Mouse (Mus musculus) stomach, embryonic 15.5 days (tissue): ENCODE results near the gene Pgls. TPM values are rescaled to one million over a fixed set of nuclear protein-coding genes. Genes with fewer than 3 reads are reported as not detected.

Experiments
- ATAC-seq: fragments of 200-750 bp; cut with Nextera tagmentation; 2 replicates; pipeline ENCODE4 v1.8.0; 2017; ENCODE audit warnings: low read depth, moderate number of reproducible peaks, moderate TSS enrichment; ENCODE audit not compliant: insufficient read depth, low FRiP score
- H3K27ac ChIP-seq: fragments of 300-500 bp; sonication (generic); 2 replicates; pipeline ENCODE4 v1.5.1; 2015; ENCODE audit warnings: mild to moderate bottlenecking, inconsistent platforms
- H3K27me3 ChIP-seq: fragments of 300-500 bp; sonication (generic); replicated peaks from 2 replicates; pipeline ENCODE4 v1.6.1; 2015; ENCODE audit warnings: inconsistent platforms
- H3K36me3 ChIP-seq: fragments of 300-500 bp; sonication (generic); 2 replicates; pipeline ENCODE4 v1.6.1; 2015; ENCODE audit warnings: inconsistent platforms
- H3K4me1 ChIP-seq: fragments of 300-500 bp; sonication (generic); 2 replicates; pipeline ENCODE4 v1.6.1; 2015; ENCODE audit warnings: inconsistent platforms
- H3K4me2 ChIP-seq: fragments of 300-500 bp; sonication (generic); 2 replicates; pipeline ENCODE4 v1.6.1; 2015; ENCODE audit warnings: mild to moderate bottlenecking, inconsistent platforms
- H3K4me3 ChIP-seq: fragments of 300-500 bp; sonication (generic); replicated peaks from 2 replicates; pipeline ENCODE4 v1.5.1; 2015; ENCODE audit warnings: inconsistent platforms
- H3K9ac ChIP-seq: fragments of 300-500 bp; sonication (generic); 2 replicates; pipeline ENCODE4 v1.6.1; 2015; ENCODE audit warnings: inconsistent platforms
- H3K9me3 ChIP-seq: fragments of 300-500 bp; sonication (generic); 2 replicates; pipeline ENCODE4 v1.6.1; 2016; ENCODE audit warnings: inconsistent platforms
- WGBS: fragments of 180-500 bp; shearing (Covaris S2); methylation state at CpG from one replicate; pipeline ENCODE4 v1.1.7; 2015; 5-methylcytosine and 5-hydroxymethylcytosine counted together
- polyA plus RNA-seq: library from polyadenylated mRNA; unstranded; fragments of >200 nt; fragmentation: Nextera tagmentation; extraction: Ambion mirVana; gene quantifications from 2 replicates; pipeline ENCODE4 v1.2.1, GENCODE M21; 2015

The Pgls gene
- polyA plus RNA-seq, 1 experiment from 2014 or later: 243 TPM

DNA sequence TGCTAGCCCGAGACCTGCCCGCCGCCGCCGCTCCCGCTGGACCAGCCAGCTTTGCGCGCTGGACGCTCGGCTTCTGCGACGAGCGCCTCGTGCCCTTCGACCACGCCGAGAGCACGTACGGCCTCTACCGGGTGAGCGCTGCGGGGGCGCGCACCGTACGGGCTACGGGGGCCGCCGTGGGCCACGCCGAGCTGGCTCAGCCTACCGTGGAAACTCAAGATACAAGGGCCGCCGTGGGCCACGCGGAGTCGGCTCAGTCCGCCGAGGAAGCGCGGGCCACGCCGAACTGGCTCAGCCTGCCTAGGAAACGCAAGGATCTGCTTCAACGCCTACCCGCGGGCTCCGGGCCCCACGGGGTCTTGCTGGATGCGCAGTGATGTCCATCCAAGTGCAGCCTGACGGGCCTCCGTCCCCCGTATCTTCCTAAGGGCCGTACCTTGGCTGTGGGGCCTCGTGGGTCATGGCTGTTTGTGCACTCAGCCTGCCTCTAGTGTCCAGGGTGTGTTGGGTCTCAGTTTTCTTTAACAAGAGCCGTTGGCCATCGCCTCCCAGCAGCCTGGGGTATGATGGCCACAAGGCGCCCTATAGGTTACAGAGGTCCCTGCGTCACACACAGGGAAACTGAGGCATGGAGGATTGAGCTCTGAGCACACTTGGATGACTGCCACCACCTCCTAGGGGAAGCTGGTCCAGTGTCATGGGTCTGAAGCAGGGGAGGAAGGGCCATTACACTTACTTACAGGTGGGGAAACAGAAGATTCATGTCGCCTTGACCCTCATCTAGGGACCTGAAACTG lies 596 bp downstream of the Pgls start:
- H3K4me1 ChIP-seq: peaks cover 26% of the 10 kb centered on the region
- H3K27ac ChIP-seq: peak overlapping the region; percentile 97
- H3K27me3 ChIP-seq: no peaks in the 10 kb centered on the region
- no peaks in the 10 kb centered on the region for H3K9me3 ChIP-seq
- peak; percentile 58 for ATAC-seq
- 5% methylated on average over 54 of the region's 60 CpGs for WGBS
- H3K4me2 ChIP-seq: peak overlapping the region; percentile 88
- no peaks in the 10 kb centered on the region for H3K36me3 ChIP-seq
- H3K9ac ChIP-seq: peak overlapping the region; percentile 82
- peak overlapping the region; percentile 73 for H3K4me3 ChIP-seq

DNA sequence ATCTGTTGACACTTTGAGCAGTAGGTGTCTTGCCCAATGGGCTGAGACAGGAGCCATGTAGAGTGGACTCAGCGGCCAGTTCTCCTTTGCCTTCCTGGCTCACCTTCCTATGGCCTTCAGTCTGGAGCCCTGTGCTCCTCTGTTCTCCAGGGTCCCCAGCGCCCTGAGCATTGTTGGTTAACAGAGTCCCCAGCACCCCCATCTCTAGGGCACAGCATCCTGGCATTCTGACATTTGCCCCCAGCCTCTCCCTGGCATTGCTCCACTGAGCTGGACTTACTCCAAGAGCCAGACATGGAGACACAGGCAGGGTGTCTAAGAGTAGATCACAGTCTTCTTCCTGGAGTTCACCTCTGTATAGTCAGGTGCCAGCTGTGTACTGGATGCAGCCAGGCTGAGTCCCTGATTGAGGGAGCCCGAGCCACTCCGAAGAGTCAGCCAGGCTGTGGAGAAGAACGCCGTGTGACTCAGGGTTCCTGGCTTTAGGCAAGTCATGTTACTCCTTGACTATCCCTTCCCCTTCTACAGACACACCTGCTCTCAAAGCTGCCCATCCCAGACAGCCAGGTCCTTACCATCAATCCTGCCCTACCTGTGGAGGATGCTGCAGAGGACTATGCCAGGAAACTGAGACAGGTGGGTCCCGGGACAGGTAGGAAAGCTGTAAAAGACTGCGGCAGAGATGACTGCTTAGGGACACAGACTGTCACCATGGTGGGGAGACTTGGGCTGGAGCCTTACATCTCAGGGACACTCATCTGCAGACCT lies 1.8 kb downstream of the Pgls start:
- no peak overlapping the region for H3K9ac ChIP-seq
- H3K27ac ChIP-seq: no peak overlapping the region
- H3K4me2 ChIP-seq: peak overlapping the region; percentile 88; the same call in 1 of the 2 replicates
- WGBS: 90% methylated on average over 8 of the region's 8 CpGs
- no peaks in the 10 kb centered on the region for H3K9me3 ChIP-seq
- no peaks in the 10 kb centered on the region for H3K36me3 ChIP-seq
- H3K4me1 ChIP-seq: peaks cover 26% of the 10 kb centered on the region
- H3K4me3 ChIP-seq: no peak overlapping the region
- no peaks in the 10 kb centered on the region for H3K27me3 ChIP-seq
- ATAC-seq: no peak

DNA sequence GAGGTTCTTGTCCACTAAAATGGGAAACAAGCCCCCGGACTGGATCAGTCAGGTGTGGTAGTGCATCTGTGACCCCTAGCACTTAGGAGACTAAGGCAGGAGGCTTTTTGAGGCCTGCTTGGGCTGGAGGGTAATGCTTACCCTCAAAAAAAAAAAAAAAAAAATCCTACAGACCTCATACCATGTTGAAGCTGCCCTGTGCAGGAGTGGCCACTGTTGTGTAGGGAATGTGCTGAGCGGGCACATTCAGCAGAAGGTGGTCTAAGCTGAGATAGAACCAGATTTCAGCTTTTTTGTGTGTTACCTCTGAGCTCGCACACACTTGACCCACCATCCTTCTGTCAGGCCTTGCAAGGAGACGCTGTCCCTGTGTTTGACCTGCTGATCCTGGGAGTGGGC lies 2.3 kb downstream of the Pgls start:
- H3K9ac ChIP-seq: no peak overlapping the region
- WGBS: 90% methylated on average over 4 of the region's 4 CpGs
- H3K27me3 ChIP-seq: no peaks in the 10 kb centered on the region

DNA sequence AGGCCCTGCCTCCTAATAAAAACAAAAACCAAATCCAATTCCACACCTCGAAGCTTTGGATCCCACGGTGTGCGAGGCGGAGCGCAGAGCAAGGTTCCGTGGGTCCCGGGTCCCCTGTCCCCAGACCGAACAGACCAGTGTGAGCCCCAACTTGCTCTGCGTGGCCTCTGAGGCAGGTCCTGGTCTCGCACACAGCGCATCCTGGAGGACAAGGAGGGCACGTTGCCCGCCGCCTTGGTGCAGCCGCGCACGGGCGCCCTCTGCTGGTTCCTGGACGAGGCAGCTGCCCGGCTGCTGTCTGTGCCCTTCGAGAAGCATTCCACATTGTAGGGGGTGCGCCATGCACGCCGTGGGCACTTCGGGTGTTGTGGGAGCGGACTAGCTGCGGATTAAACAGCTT lies 3.9 kb downstream of the Pgls start:
- ATAC-seq: peak; percentile 9; the same call in 1 of the 2 replicates
- no peak overlapping the region for H3K9ac ChIP-seq
- 9% methylated on average over 27 of the region's 27 CpGs for WGBS
- no peaks in the 10 kb centered on the region for H3K27me3 ChIP-seq
- no peak overlapping the region for H3K4me2 ChIP-seq
- H3K4me1 ChIP-seq: peaks cover 23% of the 10 kb centered on the region
- no peak overlapping the region for H3K27ac ChIP-seq
- no peak overlapping the region for H3K4me3 ChIP-seq
- H3K36me3 ChIP-seq: no peaks in the 10 kb centered on the region
- no peaks in the 10 kb centered on the region for H3K9me3 ChIP-seq

More for the DNA sequence above, 2.3 kb downstream of the Pgls start:
- no peak overlapping the region for H3K4me2 ChIP-seq
- no peak for ATAC-seq
- H3K4me1 ChIP-seq: peaks cover 26% of the 10 kb centered on the region
- H3K36me3 ChIP-seq: no peaks in the 10 kb centered on the region
- no peaks in the 10 kb centered on the region for H3K9me3 ChIP-seq
- H3K27ac ChIP-seq: no peak overlapping the region
- no peak overlapping the region for H3K4me3 ChIP-seq

DNA sequence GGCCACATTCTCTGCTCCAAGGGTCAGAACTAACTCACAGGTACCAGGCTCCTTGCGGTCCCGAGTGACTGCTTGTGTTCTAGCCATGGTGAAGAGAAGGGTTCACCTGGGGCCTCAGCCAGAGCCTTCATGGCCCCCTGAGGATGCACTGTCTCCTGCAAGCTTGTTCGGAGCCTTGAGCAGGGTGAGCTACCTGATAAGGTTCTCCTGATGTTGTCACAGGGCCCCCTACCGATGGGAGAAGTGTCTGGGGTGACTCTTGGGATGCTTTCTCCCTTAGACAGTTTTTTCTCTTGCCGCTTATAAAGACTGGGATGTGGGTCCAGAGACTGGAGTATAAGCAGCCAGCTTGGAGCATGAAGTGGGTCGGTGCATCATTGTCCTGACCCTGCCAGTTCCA lies 4.4 kb downstream of the Pgls start:
- Histone ChIP-seq H3K9me3 (no peaks in the 10 kb centered on the region), H3K9ac (no peak overlapping the region), H3K27me3 (peaks cover under 1% of the 10 kb centered on the region; the same call in 1 of the 2 replicates), H3K4me1 (peaks cover 18% of the 10 kb centered on the region), H3K4me2 (no peak overlapping the region), H3K27ac (no peak overlapping the region), H3K36me3 (no peaks in the 10 kb centered on the region), H3K4me3 (no peak overlapping the region)
- 52% methylated on average over 6 of the region's 6 CpGs for WGBS
- no peak for ATAC-seq

DNA sequence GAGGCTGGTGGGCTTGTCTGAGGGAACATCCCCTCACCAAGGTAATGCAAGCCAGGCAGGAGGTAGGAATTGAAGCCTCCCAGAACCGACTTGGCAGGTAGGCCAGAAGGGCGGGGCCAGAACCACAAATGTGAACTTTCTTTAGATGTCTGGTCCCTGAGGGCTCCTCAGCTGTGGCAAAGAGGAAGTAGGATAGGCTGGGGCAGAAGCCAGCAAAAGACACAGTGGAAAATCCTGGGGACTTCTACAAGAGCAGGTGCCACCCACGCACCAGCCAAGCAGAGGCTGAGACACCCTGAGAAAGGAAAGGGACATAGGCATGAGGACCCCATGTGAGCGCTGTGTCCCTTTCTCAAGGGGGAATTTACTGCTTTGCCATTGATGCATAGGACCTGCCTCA lies 4.8 kb downstream of the Pgls start:
- 77% methylated on average over 4 of the region's 4 CpGs for WGBS
- Histone ChIP-seq H3K9ac (no peak overlapping the region), H3K9me3 (no peaks in the 10 kb centered on the region), H3K27me3 (peaks cover 4% of the 10 kb centered on the region), H3K4me2 (no peak overlapping the region), H3K4me3 (no peak overlapping the region), H3K4me1 (peaks cover 19% of the 10 kb centered on the region), H3K36me3 (no peaks in the 10 kb centered on the region), H3K27ac (no peak overlapping the region)
- ATAC-seq: no peak

DNA sequence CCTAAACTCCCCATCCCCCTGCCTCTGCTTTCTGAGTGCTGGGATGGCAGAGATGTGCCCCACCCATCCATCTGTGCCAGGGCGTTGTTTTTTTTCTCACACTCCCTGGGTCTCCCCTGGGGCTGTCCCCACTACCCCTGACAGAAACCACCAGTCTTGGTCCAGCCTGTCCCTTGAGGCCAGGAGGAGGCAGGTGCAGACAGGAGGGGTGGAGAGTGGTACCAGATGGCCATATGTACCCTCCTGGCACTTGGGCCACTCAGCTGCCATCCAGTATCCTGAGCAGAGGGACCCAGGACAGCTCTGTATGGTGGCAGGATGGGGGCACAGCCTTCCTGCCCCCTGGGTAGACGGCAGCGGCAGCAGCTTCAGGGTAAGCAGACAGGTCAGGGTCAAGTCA lies 5.5 kb downstream of the Pgls start, which contains the start of gene Fam129c:
Gene Fam129c (plus strand): TSS at position 198 of the 400 bp plus-strand sequence.
- no peak for ATAC-seq
- Histone ChIP-seq H3K36me3 (no peaks in the 10 kb centered on the region), H3K27ac (no peak within 1 kb of the TSS), H3K4me1 (peaks cover 25% of the 10 kb centered on the region), H3K27me3 (peaks cover 10% of the 10 kb centered on the region), H3K9me3 (no peaks in the 10 kb centered on the region), H3K4me3 (no peak within 1 kb of the TSS), H3K9ac (no peak within 1 kb of the TSS), H3K4me2 (no peak within 1 kb of the TSS)
- WGBS: 82% methylated on average over 3 of the region's 3 CpGs

DNA sequence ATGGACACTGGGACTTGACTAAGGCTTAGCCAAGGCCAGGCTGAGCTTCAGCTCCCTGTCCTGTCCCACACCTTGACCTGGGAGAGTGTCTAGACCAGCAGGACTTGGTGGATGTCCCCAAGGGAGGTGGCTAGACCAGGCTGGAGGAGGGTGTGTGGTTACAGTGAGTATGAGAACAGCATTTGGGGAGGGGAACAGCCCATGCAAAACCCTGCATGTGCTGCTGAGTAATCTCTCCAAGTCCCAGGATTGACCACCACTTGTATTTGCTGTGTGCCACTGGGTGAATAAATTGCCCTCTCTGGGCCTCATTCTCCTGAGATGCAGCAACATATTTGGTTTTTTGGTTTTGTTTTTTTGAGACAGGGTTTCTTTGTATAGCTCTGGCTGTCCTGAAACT lies 6.4 kb downstream of the Pgls start:
- Histone ChIP-seq H3K4me2 (no peak overlapping the region), H3K4me3 (no peak overlapping the region), H3K36me3 (no peaks in the 10 kb centered on the region), H3K4me1 (peaks cover 25% of the 10 kb centered on the region), H3K9ac (no peak overlapping the region), H3K27me3 (peaks cover 14% of the 10 kb centered on the region), H3K9me3 (no peaks in the 10 kb centered on the region), H3K27ac (no peak overlapping the region)
- no peak for ATAC-seq

DNA sequence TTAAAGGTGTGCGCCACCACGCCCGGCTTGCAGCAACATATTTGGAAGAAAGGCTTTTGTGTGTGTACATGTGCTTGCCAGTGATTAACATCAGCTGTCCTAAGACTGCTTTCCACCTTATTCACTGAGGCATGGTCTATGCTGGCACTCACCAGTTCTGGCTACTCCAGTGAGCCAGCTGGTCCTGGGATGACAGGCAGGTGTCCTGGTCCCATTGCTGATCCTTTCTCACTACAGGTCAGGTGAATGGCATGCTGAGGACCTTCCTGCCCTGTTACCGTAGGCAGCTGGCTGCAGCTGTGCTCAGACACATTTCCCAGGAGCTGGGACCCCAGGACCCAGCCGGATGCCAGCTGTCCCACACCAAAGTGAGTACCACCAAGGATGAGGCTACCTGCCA lies 6.9 kb downstream of the Pgls start:
- Histone ChIP-seq H3K9me3 (no peaks in the 10 kb centered on the region), H3K27me3 (peaks cover 14% of the 10 kb centered on the region), H3K27ac (no peak overlapping the region), H3K4me3 (no peak overlapping the region), H3K9ac (no peak overlapping the region), H3K4me1 (peaks cover 24% of the 10 kb centered on the region), H3K36me3 (no peaks in the 10 kb centered on the region), H3K4me2 (no peak overlapping the region)
- 89% methylated on average over 5 of the region's 5 CpGs for WGBS
- ATAC-seq: no peak

DNA sequence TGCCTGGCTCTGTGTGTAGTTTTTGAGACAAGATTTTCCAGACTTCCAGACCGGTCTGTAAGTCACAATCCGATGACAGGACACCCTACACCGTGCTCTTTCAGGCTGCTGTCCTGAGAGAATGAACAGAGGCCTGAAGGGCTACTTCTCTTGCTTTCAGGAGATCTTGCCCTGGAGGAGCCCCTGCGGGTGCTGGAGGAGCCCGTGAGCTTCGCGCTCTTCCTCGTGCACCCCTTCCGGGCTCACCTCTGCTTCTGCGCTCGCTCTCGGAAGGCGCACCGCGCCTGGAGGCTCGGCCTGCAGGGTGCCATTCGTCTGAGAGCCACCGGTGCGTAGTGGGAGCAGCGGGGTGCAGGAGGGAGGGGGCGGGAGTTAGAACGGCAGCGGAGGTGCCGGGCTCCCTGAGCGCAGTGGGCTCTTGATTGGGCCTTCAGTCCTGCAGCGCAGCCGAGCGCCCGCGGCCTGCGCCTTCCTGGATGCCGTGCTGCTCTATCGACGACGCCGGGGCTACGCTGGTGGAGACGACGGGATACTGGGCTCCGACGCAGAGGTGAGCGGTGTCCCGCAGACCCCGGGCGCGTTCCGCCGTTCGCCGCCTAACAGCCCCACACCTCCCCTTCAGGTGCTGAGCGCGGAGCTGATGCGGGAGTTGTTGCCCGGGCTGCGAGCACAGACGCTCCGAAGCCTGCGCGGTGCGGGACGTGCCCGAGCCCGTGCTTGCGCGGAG lies 10.1 kb downstream of the Pgls start:
- H3K4me2 ChIP-seq: peak overlapping the region; percentile 85
- 5% methylated on average over 65 of the region's 65 CpGs for WGBS
- no peak overlapping the region for H3K27ac ChIP-seq
- H3K9me3 ChIP-seq: no peaks in the 10 kb centered on the region
- peaks cover 18% of the 10 kb centered on the region for H3K4me1 ChIP-seq
- peaks cover 14% of the 10 kb centered on the region for H3K27me3 ChIP-seq
- peak overlapping the region; percentile 38 for H3K4me3 ChIP-seq
- peak; percentile 3 for ATAC-seq
- no peak overlapping the region for H3K9ac ChIP-seq
- no peaks in the 10 kb centered on the region for H3K36me3 ChIP-seq

DNA sequence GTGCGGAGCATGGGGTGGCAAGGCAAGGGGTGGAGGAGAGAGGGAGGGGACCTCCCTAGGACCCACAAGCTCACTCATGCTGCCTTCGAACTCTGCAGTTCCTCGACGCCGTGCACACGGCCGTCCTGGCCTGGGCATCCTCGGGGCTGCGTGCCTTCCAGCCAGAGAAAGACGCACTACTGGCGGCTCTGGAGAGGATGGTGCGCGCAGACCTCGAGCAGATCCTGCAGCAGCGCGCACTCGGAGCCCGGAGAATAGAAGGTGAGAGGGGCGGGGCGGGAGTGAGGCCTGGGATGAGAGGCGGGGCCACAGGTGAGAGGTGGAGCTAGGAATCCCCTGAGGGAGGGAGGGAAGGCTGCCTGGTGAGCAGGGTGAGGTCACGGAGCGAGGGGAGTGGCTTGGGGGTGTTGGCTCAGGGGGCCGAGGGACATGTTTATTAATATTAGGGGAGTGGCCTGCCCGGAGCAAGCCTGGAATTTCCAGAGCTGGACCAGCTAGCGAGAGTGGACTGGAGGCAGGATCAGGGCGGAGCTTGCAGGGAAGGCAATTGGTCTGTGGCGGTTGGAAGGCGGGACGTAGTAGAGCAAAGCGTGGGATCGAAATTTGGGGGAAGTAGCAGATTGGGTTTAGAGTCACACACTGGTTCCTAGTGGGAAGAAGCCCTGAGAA lies 10.8 kb downstream of the Pgls start:
- no peaks in the 10 kb centered on the region for H3K9me3 ChIP-seq
- no peak overlapping the region for H3K9ac ChIP-seq
- no peaks in the 10 kb centered on the region for H3K36me3 ChIP-seq
- H3K4me2 ChIP-seq: peak overlapping the region; percentile 85
- H3K27me3 ChIP-seq: peaks cover 14% of the 10 kb centered on the region
- peak; percentile 91 for ATAC-seq
- H3K4me3 ChIP-seq: peak overlapping the region; percentile 38
- peaks cover 18% of the 10 kb centered on the region for H3K4me1 ChIP-seq
- under 1% methylated on average over 32 of the region's 32 CpGs for WGBS
- H3K27ac ChIP-seq: 0 out of 2 replicates have a peak overlapping the region, but pooled peaks have one; percentile 19
